Mouse (Mus musculus): ENCODE results near the gene Ckap2. TPM values are rescaled to one million over a fixed set of nuclear protein-coding genes. Genes with fewer than 3 reads are reported as not detected.

The Ckap2 gene
- polyA plus RNA-seq, 1 experiment: 7.6 TPM

- no peak for TF ChIP-seq TCF3 (IDR thresholded peaks at IDR 0.05; ENCODE audit: insufficient read length, low read depth)
- no peak for TF ChIP-seq REST (IDR thresholded peaks at IDR 0.05; ENCODE audit: insufficient read depth, insufficient read length)
- TF ChIP-seq POLR2A (IDR thresholded peaks at IDR 0.05; ENCODE audit: insufficient read length, low read depth): no peak
- no peak for TF ChIP-seq TCF12 (IDR thresholded peaks at IDR 0.05; ENCODE audit: insufficient read depth, poor library complexity, severe bottlenecking)
- no peak for TF ChIP-seq POLR2AphosphoS2 (IDR thresholded peaks at IDR 0.05; ENCODE audit: insufficient read length, low read depth)
- no peak for TF ChIP-seq MYOG (IDR thresholded peaks at IDR 0.05; ENCODE audit: control insufficient read depth in 1 of 3, insufficient read depth in 1 of 3, insufficient read length in 2 of 3, low read depth in 2 of 3)
- no peak for TF ChIP-seq CEBPB (IDR thresholded peaks at IDR 0.05; ENCODE audit: insufficient read depth, poor library complexity, severe bottlenecking)
- no peak for TF ChIP-seq MAX (IDR thresholded peaks at IDR 0.05; ENCODE audit: low read depth)
- no peak for TF ChIP-seq E2F4 (IDR thresholded peaks at IDR 0.05; ENCODE audit: insufficient read depth)
- no peak for TF ChIP-seq MYOD1 (IDR thresholded peaks at IDR 0.05; ENCODE audit: control insufficient read depth in 1 of 3, insufficient read length in 2 of 3, low read depth in 2 of 3)
- no peak for TF ChIP-seq SRF (IDR thresholded peaks at IDR 0.05; ENCODE audit: control insufficient read depth, insufficient read length, low read depth)
- no peak for TF ChIP-seq USF1 (IDR thresholded peaks at IDR 0.05; ENCODE audit: low read depth)
- Histone ChIP-seq H3K4me2 (ENCODE audit: low read depth) (no peak overlapping the region), H3K79me2 (ENCODE audit: control insufficient read depth, insufficient read depth) (no peaks in the 10 kb centered on the region), H3K27me3 (ENCODE audit: control insufficient read depth, insufficient read depth, insufficient read length) (no peaks in the 10 kb centered on the region), H3K36me3 (ENCODE audit: control insufficient read depth, insufficient read depth) (no peaks in the 10 kb centered on the region), H3ac (ENCODE audit: control insufficient read depth, insufficient read length) (no peak overlapping the region), H3K4me3 (no peak overlapping the region)
These were observed 51.4 kb downstream of the Ckap2 start for GRCm38 (mm10) chr8:22134078-22134749.

- Histone ChIP-seq H3K4me2 (ENCODE audit: low read depth) (no peak overlapping the region), H3K79me2 (ENCODE audit: control insufficient read depth, insufficient read depth) (no peaks in the 10 kb centered on the region), H3K27me3 (ENCODE audit: control insufficient read depth, insufficient read depth, insufficient read length) (no peaks in the 10 kb centered on the region), H3K36me3 (ENCODE audit: control insufficient read depth, insufficient read depth) (no peaks in the 10 kb centered on the region), H3ac (ENCODE audit: control insufficient read depth, insufficient read length) (no peak overlapping the region), H3K4me3 (no peak overlapping the region)
- TF ChIP-seq REST (IDR thresholded peaks at IDR 0.05; ENCODE audit: insufficient read depth, insufficient read length): no peak
- TF ChIP-seq TCF12 (IDR thresholded peaks at IDR 0.05; ENCODE audit: insufficient read depth, poor library complexity, severe bottlenecking): no peak
- no peak for TF ChIP-seq MAX (IDR thresholded peaks at IDR 0.05; ENCODE audit: low read depth)
- no peak for TF ChIP-seq POLR2A (IDR thresholded peaks at IDR 0.05; ENCODE audit: insufficient read length, low read depth)
- no peak for TF ChIP-seq E2F4 (IDR thresholded peaks at IDR 0.05; ENCODE audit: insufficient read depth)
- TF ChIP-seq SRF (IDR thresholded peaks at IDR 0.05; ENCODE audit: control insufficient read depth, insufficient read length, low read depth): no peak
- no peak for TF ChIP-seq USF1 (IDR thresholded peaks at IDR 0.05; ENCODE audit: low read depth)
- no peak for TF ChIP-seq MYOD1 (IDR thresholded peaks at IDR 0.05; ENCODE audit: control insufficient read depth in 1 of 3, insufficient read length in 2 of 3, low read depth in 2 of 3)
- no peak for TF ChIP-seq CEBPB (IDR thresholded peaks at IDR 0.05; ENCODE audit: insufficient read depth, poor library complexity, severe bottlenecking)
- TF ChIP-seq POLR2AphosphoS2 (IDR thresholded peaks at IDR 0.05; ENCODE audit: insufficient read length, low read depth): no peak
- no peak for TF ChIP-seq MYOG (IDR thresholded peaks at IDR 0.05; ENCODE audit: control insufficient read depth in 1 of 3, insufficient read depth in 1 of 3, insufficient read length in 2 of 3, low read depth in 2 of 3)
- TF ChIP-seq TCF3 (IDR thresholded peaks at IDR 0.05; ENCODE audit: insufficient read length, low read depth): no peak
These were observed 53.6 kb downstream of the Ckap2 start for GRCm38 (mm10) chr8:22132062-22132461.

DNA sequence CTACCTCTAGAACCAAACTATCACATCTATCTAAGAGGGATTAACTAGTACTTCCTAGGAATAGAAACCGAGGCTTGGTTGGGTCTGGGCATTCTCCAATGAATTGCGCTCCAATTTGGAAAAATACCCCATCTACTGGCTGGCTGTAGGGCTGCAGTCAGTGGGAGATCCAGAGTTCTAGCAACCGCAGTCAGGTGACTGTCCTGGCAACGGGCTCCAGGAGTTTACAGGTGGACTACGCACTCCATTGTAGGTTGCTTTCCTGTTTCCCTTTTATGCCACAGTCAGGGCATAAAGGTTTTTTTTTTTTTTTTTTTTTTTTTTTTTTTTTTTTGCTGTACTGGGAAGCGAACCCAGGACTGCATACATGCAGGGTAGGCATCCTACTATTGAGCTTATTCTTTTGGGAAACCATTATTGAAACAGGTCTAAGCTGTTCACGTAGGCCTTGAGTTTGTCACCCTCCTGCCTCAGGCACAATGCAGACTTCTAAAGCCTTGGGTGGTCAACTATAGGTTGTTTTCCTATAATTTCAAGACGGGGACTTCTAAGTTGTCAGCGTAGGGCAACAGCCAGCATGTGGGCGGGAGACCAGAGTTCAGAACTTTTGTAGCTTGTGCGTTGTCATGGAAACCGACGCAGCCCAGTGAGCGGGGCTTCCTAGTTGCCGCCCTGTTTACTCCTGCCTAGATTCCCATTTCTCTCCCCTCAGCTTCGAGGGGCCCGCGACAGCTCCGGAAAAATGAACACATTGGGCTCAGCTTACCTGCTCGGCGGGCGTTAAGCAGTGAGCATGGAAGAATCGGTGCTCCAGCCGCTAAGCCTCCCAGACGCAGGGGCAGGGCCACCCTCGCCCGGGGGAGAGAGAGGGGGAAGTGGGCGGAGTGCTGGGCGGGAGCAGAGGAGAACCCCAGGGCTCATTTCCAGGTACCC lies 61.1 kb downstream of the Ckap2 start, which contains the start of gene Nek5:
Nek5 (minus strand) TSS at position 834 of the 933 bp plus-strand sequence.
- no peak within 1 kb of the TSS for H3K4me3 ChIP-seq
- H3ac ChIP-seq (ENCODE audit: control insufficient read depth, insufficient read length): no peak within 1 kb of the TSS
- no peaks in the 10 kb centered on the region for H3K79me2 ChIP-seq (ENCODE audit: control insufficient read depth, insufficient read depth)
- TF ChIP-seq POLR2AphosphoS2 (IDR thresholded peaks at IDR 0.05; ENCODE audit: insufficient read length, low read depth): no peak
- TF ChIP-seq MYOG (IDR thresholded peaks at IDR 0.05; ENCODE audit: control insufficient read depth in 1 of 3, insufficient read depth in 1 of 3, insufficient read length in 2 of 3, low read depth in 2 of 3): no peak
- TF ChIP-seq POLR2A (IDR thresholded peaks at IDR 0.05; ENCODE audit: insufficient read length, low read depth): no peak
- TF ChIP-seq TCF3 (IDR thresholded peaks at IDR 0.05; ENCODE audit: insufficient read length, low read depth): no peak
- no peak for TF ChIP-seq TCF12 (IDR thresholded peaks at IDR 0.05; ENCODE audit: insufficient read depth, poor library complexity, severe bottlenecking)
- TF ChIP-seq E2F4 (IDR thresholded peaks at IDR 0.05; ENCODE audit: insufficient read depth): no peak
- TF ChIP-seq SRF (IDR thresholded peaks at IDR 0.05; ENCODE audit: control insufficient read depth, insufficient read length, low read depth): no peak
- no peak for TF ChIP-seq REST (IDR thresholded peaks at IDR 0.05; ENCODE audit: insufficient read depth, insufficient read length)
- TF ChIP-seq MAX (IDR thresholded peaks at IDR 0.05; ENCODE audit: low read depth): no peak
- no peak for TF ChIP-seq MYOD1 (IDR thresholded peaks at IDR 0.05; ENCODE audit: control insufficient read depth in 1 of 3, insufficient read length in 2 of 3, low read depth in 2 of 3)
- TF ChIP-seq CEBPB (IDR thresholded peaks at IDR 0.05; ENCODE audit: insufficient read depth, poor library complexity, severe bottlenecking): no peak
- no peak for TF ChIP-seq USF1 (IDR thresholded peaks at IDR 0.05; ENCODE audit: low read depth)
- no peak within 1 kb of the TSS for H3K4me2 ChIP-seq (ENCODE audit: low read depth)
- H3K36me3 ChIP-seq (ENCODE audit: control insufficient read depth, insufficient read depth): no peaks in the 10 kb centered on the region
- H3K27me3 ChIP-seq (ENCODE audit: control insufficient read depth, insufficient read depth, insufficient read length): no peaks in the 10 kb centered on the region

Other genes with a start within 250 kb of the Ckap2 start
- gene Defb35, start 247.5 kb downstream of the Ckap2 start, polyA plus RNA-seq (2012; fragmentation: generic; extraction: Trizol): not detected
- not detected for gene Defb13, start 239.1 kb downstream of the Ckap2 start, polyA plus RNA-seq (2012; fragmentation: generic; extraction: Trizol)
- gene Fam90a1a, start 227.1 kb downstream of the Ckap2 start, polyA plus RNA-seq (2012; fragmentation: generic; extraction: Trizol): not detected
- not detected for gene Ccdc70, start 216.0 kb downstream of the Ckap2 start, polyA plus RNA-seq (2012; fragmentation: generic; extraction: Trizol)
- 0.05 TPM for gene Atp7b, start 125.5 kb downstream of the Ckap2 start, polyA plus RNA-seq (2012; fragmentation: generic; extraction: Trizol)
- gene Alg11, start 125.1 kb downstream of the Ckap2 start, polyA plus RNA-seq (2012; fragmentation: generic; extraction: Trizol): 3.5 TPM
- gene Nek5, start 60.8 kb downstream of the Ckap2 start, polyA plus RNA-seq (2012; fragmentation: generic; extraction: Trizol): not detected
- 3.6 TPM for gene Nek3, start 19.4 kb downstream of the Ckap2 start, polyA plus RNA-seq (2012; fragmentation: generic; extraction: Trizol)
- 19.1 TPM for gene Vps36, start 7.0 kb upstream of the Ckap2 start, polyA plus RNA-seq (2012; fragmentation: generic; extraction: Trizol)
- 0.07 TPM for gene Thsd1, start 41.5 kb upstream of the Ckap2 start, polyA plus RNA-seq (2012; fragmentation: generic; extraction: Trizol)
- not detected for gene Tpte, start 97.6 kb upstream of the Ckap2 start, polyA plus RNA-seq (2012; fragmentation: generic; extraction: Trizol)
- 3.4 TPM for gene Slc25a15, start 212.8 kb upstream of the Ckap2 start, polyA plus RNA-seq (2012; fragmentation: generic; extraction: Trizol)
- 16.5 TPM for gene Mrps31, start 225.5 kb upstream of the Ckap2 start, polyA plus RNA-seq (2012; fragmentation: generic; extraction: Trizol)